Mouse (Mus musculus): ENCODE data around the gene Gm14862. TPM values are rescaled to one million over a fixed set of nuclear protein-coding genes. Genes with fewer than 3 reads are reported as not detected.

The Gm14862 gene
- polyA plus RNA-seq, 1 experiment from 2014 or later: not detected

GRCm38 (mm10) chrX:9240737-9241591, 15.7 kb downstream of the Gm14862 start:
- Histone ChIP-seq H3K27ac (no peak overlapping the region), H3K4me2 (replicated peaks) (no peak overlapping the region), H3K4me1 (replicated peaks; ENCODE audit: control insufficient read depth, insufficient read depth, low read length) (0 out of 2 replicates have a peak, but pooled peaks cover 4% of the 10 kb centered on the region), H3K27me3 (ENCODE audit: control insufficient read depth, insufficient read depth, low read length) (no peaks in the 10 kb centered on the region), H3K9ac (no peak overlapping the region), H3K4me3 (replicated peaks; ENCODE audit: low read length) (no peak overlapping the region), H3K9me3 (ENCODE audit: control insufficient read depth, low read length) (no peaks in the 10 kb centered on the region), H3K36me3 (replicated peaks; ENCODE audit: control insufficient read depth, insufficient read depth) (no peaks in the 10 kb centered on the region)
- no peak for ATAC-seq (ENCODE audit: low FRiP score)
- 63% methylated on average over 5 of the region's 5 CpGs for WGBS
- DNase-seq (ENCODE audit: low spot score): no peak

GRCm38 (mm10) chrX:9227105-9227504, 29.6 kb downstream of the Gm14862 start:
- no peak for ATAC-seq (ENCODE audit: low FRiP score)
- no peak overlapping the region for H3K4me2 ChIP-seq (replicated peaks)
- 80% methylated on average over 2 of the region's 2 CpGs for WGBS
- H3K9ac ChIP-seq: no peak overlapping the region
- H3K27ac ChIP-seq: no peak overlapping the region
- H3K27me3 ChIP-seq (ENCODE audit: control insufficient read depth, insufficient read depth, low read length): no peaks in the 10 kb centered on the region
- no peak for DNase-seq (ENCODE audit: low spot score)
- no peaks in the 10 kb centered on the region for H3K4me1 ChIP-seq (replicated peaks; ENCODE audit: control insufficient read depth, insufficient read depth, low read length)
- no peaks in the 10 kb centered on the region for H3K9me3 ChIP-seq (ENCODE audit: control insufficient read depth, low read length)
- no peak overlapping the region for H3K4me3 ChIP-seq (replicated peaks; ENCODE audit: low read length)
- H3K36me3 ChIP-seq (replicated peaks; ENCODE audit: control insufficient read depth, insufficient read depth): no peaks in the 10 kb centered on the region

GRCm38 (mm10) chrX:9222412-9223221, 34.1 kb downstream of the Gm14862 start:
- Histone ChIP-seq H3K27me3 (ENCODE audit: control insufficient read depth, insufficient read depth, low read length) (no peaks in the 10 kb centered on the region), H3K27ac (no peak overlapping the region), H3K9me3 (ENCODE audit: control insufficient read depth, low read length) (no peaks in the 10 kb centered on the region), H3K9ac (no peak overlapping the region), H3K4me3 (replicated peaks; ENCODE audit: low read length) (no peak overlapping the region), H3K4me2 (replicated peaks) (no peak overlapping the region), H3K4me1 (replicated peaks; ENCODE audit: control insufficient read depth, insufficient read depth, low read length) (no peaks in the 10 kb centered on the region), H3K36me3 (replicated peaks; ENCODE audit: control insufficient read depth, insufficient read depth) (no peaks in the 10 kb centered on the region)
- ATAC-seq (ENCODE audit: low FRiP score): no peak
- 96% methylated on average over 3 of the region's 3 CpGs for WGBS
- DNase-seq (ENCODE audit: low spot score): no peak

- H3K9ac ChIP-seq: no peak overlapping the region
- no peak overlapping the region for H3K4me3 ChIP-seq (replicated peaks; ENCODE audit: low read length)
- H3K4me2 ChIP-seq (replicated peaks): no peak overlapping the region
- no peaks in the 10 kb centered on the region for H3K36me3 ChIP-seq (replicated peaks; ENCODE audit: control insufficient read depth, insufficient read depth)
- no peaks in the 10 kb centered on the region for H3K4me1 ChIP-seq (replicated peaks; ENCODE audit: control insufficient read depth, insufficient read depth, low read length)
- DNase-seq (ENCODE audit: low spot score) (no peak), ATAC-seq (ENCODE audit: low FRiP score) (no peak)
- H3K27ac ChIP-seq: no peak overlapping the region
- WGBS: 82% methylated on average over 4 of the region's 4 CpGs
- H3K27me3 ChIP-seq (ENCODE audit: control insufficient read depth, insufficient read depth, low read length): no peaks in the 10 kb centered on the region
- no peaks in the 10 kb centered on the region for H3K9me3 ChIP-seq (ENCODE audit: control insufficient read depth, low read length)
Observed at GRCm38 (mm10) chrX:9221736-9222135, 35.0 kb downstream of the Gm14862 start.

- Histone ChIP-seq H3K9me3 (ENCODE audit: control insufficient read depth, low read length) (no peaks in the 10 kb centered on the region), H3K4me3 (replicated peaks; ENCODE audit: low read length) (no peak overlapping the region), H3K36me3 (replicated peaks; ENCODE audit: control insufficient read depth, insufficient read depth) (no peaks in the 10 kb centered on the region), H3K4me2 (replicated peaks) (no peak overlapping the region), H3K27ac (no peak overlapping the region), H3K9ac (no peak overlapping the region), H3K4me1 (replicated peaks; ENCODE audit: control insufficient read depth, insufficient read depth, low read length) (no peaks in the 10 kb centered on the region), H3K27me3 (ENCODE audit: control insufficient read depth, insufficient read depth, low read length) (no peaks in the 10 kb centered on the region)
- ATAC-seq (ENCODE audit: low FRiP score) (no peak), DNase-seq (ENCODE audit: low spot score) (no peak)
- WGBS: 25% methylated on average over 6 of the region's 6 CpGs
Observed at GRCm38 (mm10) chrX:9221206-9221605, 35.5 kb downstream of the Gm14862 start.

GRCm38 (mm10) chrX:9219570-9219969, 37.1 kb downstream of the Gm14862 start:
- H3K27me3 ChIP-seq (ENCODE audit: control insufficient read depth, insufficient read depth, low read length): no peaks in the 10 kb centered on the region
- WGBS: 84% methylated on average over 3 of the region's 3 CpGs
- no peaks in the 10 kb centered on the region for H3K4me1 ChIP-seq (replicated peaks; ENCODE audit: control insufficient read depth, insufficient read depth, low read length)
- H3K36me3 ChIP-seq (replicated peaks; ENCODE audit: control insufficient read depth, insufficient read depth): no peaks in the 10 kb centered on the region
- no peak for ATAC-seq (ENCODE audit: low FRiP score)
- no peak overlapping the region for H3K4me3 ChIP-seq (replicated peaks; ENCODE audit: low read length)
- H3K4me2 ChIP-seq (replicated peaks): no peak overlapping the region
- no peaks in the 10 kb centered on the region for H3K9me3 ChIP-seq (ENCODE audit: control insufficient read depth, low read length)
- no peak for DNase-seq (ENCODE audit: low spot score)
- no peak overlapping the region for H3K9ac ChIP-seq
- no peak overlapping the region for H3K27ac ChIP-seq

GRCm38 (mm10) chrX:9216244-9216643, 40.5 kb downstream of the Gm14862 start:
- Histone ChIP-seq H3K36me3 (replicated peaks; ENCODE audit: control insufficient read depth, insufficient read depth) (no peaks in the 10 kb centered on the region), H3K4me1 (replicated peaks; ENCODE audit: control insufficient read depth, insufficient read depth, low read length) (no peaks in the 10 kb centered on the region), H3K4me2 (replicated peaks) (no peak overlapping the region), H3K27me3 (ENCODE audit: control insufficient read depth, insufficient read depth, low read length) (no peaks in the 10 kb centered on the region), H3K4me3 (replicated peaks; ENCODE audit: low read length) (no peak overlapping the region), H3K9me3 (ENCODE audit: control insufficient read depth, low read length) (no peaks in the 10 kb centered on the region), H3K9ac (no peak overlapping the region), H3K27ac (no peak overlapping the region)
- WGBS: 95% methylated on average over 2 of the region's 2 CpGs
- ATAC-seq (ENCODE audit: low FRiP score) (no peak), DNase-seq (ENCODE audit: low spot score) (no peak)

GRCm38 (mm10) chrX:9205121-9205520, 51.6 kb downstream of the Gm14862 start:
- Histone ChIP-seq H3K9ac (no peak overlapping the region), H3K4me3 (replicated peaks; ENCODE audit: low read length) (no peak overlapping the region), H3K9me3 (ENCODE audit: control insufficient read depth, low read length) (no peaks in the 10 kb centered on the region), H3K4me1 (replicated peaks; ENCODE audit: control insufficient read depth, insufficient read depth, low read length) (no peaks in the 10 kb centered on the region), H3K4me2 (replicated peaks) (no peak overlapping the region), H3K27ac (no peak overlapping the region), H3K36me3 (replicated peaks; ENCODE audit: control insufficient read depth, insufficient read depth) (no peaks in the 10 kb centered on the region), H3K27me3 (ENCODE audit: control insufficient read depth, insufficient read depth, low read length) (no peaks in the 10 kb centered on the region)
- 78% methylated on average over 2 of the region's 2 CpGs for WGBS
- ATAC-seq (ENCODE audit: low FRiP score): no peak
- DNase-seq (ENCODE audit: low spot score): no peak

GRCm38 (mm10) chrX:9202781-9203405, 53.8 kb downstream of the Gm14862 start:
- Histone ChIP-seq H3K9ac (0 out of 2 replicates have a peak overlapping the region, but pooled peaks have one; percentile 16), H3K4me2 (replicated peaks) (peak overlapping the region; percentile 40), H3K4me3 (replicated peaks; ENCODE audit: low read length) (peak overlapping the region; percentile 1), H3K4me1 (replicated peaks; ENCODE audit: control insufficient read depth, insufficient read depth, low read length) (no peaks in the 10 kb centered on the region), H3K27ac (no peak overlapping the region), H3K27me3 (ENCODE audit: control insufficient read depth, insufficient read depth, low read length) (no peaks in the 10 kb centered on the region; the same call in 1 of the 2 replicates), H3K36me3 (replicated peaks; ENCODE audit: control insufficient read depth, insufficient read depth) (no peaks in the 10 kb centered on the region), H3K9me3 (ENCODE audit: control insufficient read depth, low read length) (no peaks in the 10 kb centered on the region)
- no peak for ATAC-seq (ENCODE audit: low FRiP score)
- WGBS: 50% methylated on average over 7 of the region's 7 CpGs
- no peak for DNase-seq (ENCODE audit: low spot score)

All from hindbrain, embryonic 14.5 days (tissue).